Mouse (Mus musculus) heart, adult 2 months (tissue): ENCODE data around the gene Gart.

Source experiments
- CTCF ChIP-seq: fragments of 200-600 bp; IDR thresholded peaks from 2 replicates; pipeline ENCODE4 v1.8.1; 2022; ENCODE audit warnings: antibody characterized with exemption, mild to moderate bottlenecking, moderate library complexity
- EP300 ChIP-seq: fragments of 200-500 bp; IDR thresholded peaks from 2 replicates; pipeline ENCODE4 v1.6.1; 2011; ENCODE audit warnings: low read depth, low read length, control low read depth; ENCODE audit not compliant: insufficient read depth
- POLR2A ChIP-seq: fragments of 200-500 bp; IDR thresholded peaks from 2 replicates; pipeline ENCODE4 v1.6.1; 2011; ENCODE audit warnings: mild to moderate bottlenecking, low read depth, low read length, control low read depth; ENCODE audit not compliant: insufficient read depth

DNA sequence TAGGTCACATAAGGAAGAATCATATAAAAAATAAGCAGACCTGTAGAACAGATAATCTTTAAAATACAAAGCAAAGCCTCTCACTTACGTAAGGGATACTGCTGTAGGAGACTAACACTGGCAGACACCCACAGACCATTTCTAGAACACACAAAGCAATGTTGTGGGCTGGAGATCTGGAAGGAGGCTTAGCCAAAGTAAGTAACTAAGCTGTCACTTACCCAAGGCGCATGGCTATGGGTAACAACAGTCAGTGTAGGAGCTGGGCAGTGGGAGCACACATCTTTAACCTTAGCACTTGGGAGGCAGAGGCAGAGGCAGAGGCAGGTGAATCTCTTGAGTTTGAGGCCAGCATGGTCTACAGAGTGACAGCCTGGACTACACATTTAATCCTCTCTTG lies 7.1 kb downstream of the Gart start:
- TF ChIP-seq POLR2A, result no peak
- TF ChIP-seq EP300, result no peak
- TF ChIP-seq CTCF, result no peak
